Mouse (Mus musculus) retina, postnatal 1 day (tissue): ENCODE data around the gene Mthfd2l.

ENCODE experiments used
- DNase-seq: peaks from one replicate; pipeline ENCODE4 v3.0.0-alpha.2; 2012

Mthfd2l gene

GRCm38 (mm10) chr5:90951475-90951874 lies 20.6 kb downstream of the Mthfd2l start:
- peak; percentile 27 for DNase-seq

GRCm38 (mm10) chr5:90952731-90953481 lies 22.0 kb downstream of the Mthfd2l start:
- DNase-seq: peak; percentile 24

GRCm38 (mm10) chr5:90964316-90964715 lies 33.4 kb downstream of the Mthfd2l start:
- peak; percentile 39 for DNase-seq

- DNase-seq: no peak
Observed at GRCm38 (mm10) chr5:90964764-90965163, 33.8 kb downstream of the Mthfd2l start.

- DNase-seq: no peak
Observed at GRCm38 (mm10) chr5:90965386-90965785, 34.5 kb downstream of the Mthfd2l start.

GRCm38 (mm10) chr5:90977244-90977643 lies 46.3 kb downstream of the Mthfd2l start:
- peak; percentile 71 for DNase-seq

GRCm38 (mm10) chr5:90980297-90980696 lies 49.4 kb downstream of the Mthfd2l start:
- DNase-seq: no peak

GRCm38 (mm10) chr5:90987605-90988004 lies 56.7 kb downstream of the Mthfd2l start:
- DNase-seq: peak; percentile 87

- DNase-seq: no peak
Observed at GRCm38 (mm10) chr5:90988149-90988548, 57.2 kb downstream of the Mthfd2l start.

GRCm38 (mm10) chr5:90988592-90988991 lies 57.7 kb downstream of the Mthfd2l start:
- no peak for DNase-seq

GRCm38 (mm10) chr5:90999942-91000341 lies 69.0 kb downstream of the Mthfd2l start:
- no peak for DNase-seq

- DNase-seq: no peak
Observed at GRCm38 (mm10) chr5:91015216-91015615, 84.3 kb downstream of the Mthfd2l start.

- DNase-seq: no peak
Observed at GRCm38 (mm10) chr5:91023114-91023513, 92.2 kb downstream of the Mthfd2l start.

GRCm38 (mm10) chr5:91027164-91027563 lies 96.2 kb downstream of the Mthfd2l start, which contains the start of gene Epgn:
Gene Epgn (plus strand): TSS chr5:91027464.
- DNase-seq: no peak

- no peak for DNase-seq
Observed at GRCm38 (mm10) chr5:91027840-91028239, 96.9 kb downstream of the Mthfd2l start.

GRCm38 (mm10) chr5:91030629-91031028 lies 99.7 kb downstream of the Mthfd2l start:
- DNase-seq: no peak

- DNase-seq: no peak
Observed at GRCm38 (mm10) chr5:91035341-91035740, 104.4 kb downstream of the Mthfd2l start.

GRCm38 (mm10) chr5:91036628-91037027 lies 105.7 kb downstream of the Mthfd2l start:
- DNase-seq: no peak

- DNase-seq: no peak
Observed at GRCm38 (mm10) chr5:91037756-91038155, 106.8 kb downstream of the Mthfd2l start.

- DNase-seq: peak; percentile 5
Observed at GRCm38 (mm10) chr5:91038547-91038946, 107.6 kb downstream of the Mthfd2l start.

- DNase-seq: no peak
Observed at GRCm38 (mm10) chr5:91038963-91039362, 108.0 kb downstream of the Mthfd2l start.

GRCm38 (mm10) chr5:91047987-91048386 lies 117.1 kb downstream of the Mthfd2l start:
- DNase-seq: no peak

GRCm38 (mm10) chr5:91048397-91048796 lies 117.5 kb downstream of the Mthfd2l start:
- no peak for DNase-seq
